Mouse (Mus musculus): ENCODE data around the gene Spaca9. TPM values are rescaled to one million over a fixed set of nuclear protein-coding genes. Genes with fewer than 3 reads are reported as not detected.

The Spaca9 gene
- total RNA-seq (2021), result under 1 TPM in 1 of 2 experiments, not detected in 1; 0.96 TPM
- long read RNA-seq, partial matches to known transcripts, result 3 of 3 reads
- long read RNA-seq, other reads (novel, unspliced or antisense), result 0 of 3 reads

DNA sequence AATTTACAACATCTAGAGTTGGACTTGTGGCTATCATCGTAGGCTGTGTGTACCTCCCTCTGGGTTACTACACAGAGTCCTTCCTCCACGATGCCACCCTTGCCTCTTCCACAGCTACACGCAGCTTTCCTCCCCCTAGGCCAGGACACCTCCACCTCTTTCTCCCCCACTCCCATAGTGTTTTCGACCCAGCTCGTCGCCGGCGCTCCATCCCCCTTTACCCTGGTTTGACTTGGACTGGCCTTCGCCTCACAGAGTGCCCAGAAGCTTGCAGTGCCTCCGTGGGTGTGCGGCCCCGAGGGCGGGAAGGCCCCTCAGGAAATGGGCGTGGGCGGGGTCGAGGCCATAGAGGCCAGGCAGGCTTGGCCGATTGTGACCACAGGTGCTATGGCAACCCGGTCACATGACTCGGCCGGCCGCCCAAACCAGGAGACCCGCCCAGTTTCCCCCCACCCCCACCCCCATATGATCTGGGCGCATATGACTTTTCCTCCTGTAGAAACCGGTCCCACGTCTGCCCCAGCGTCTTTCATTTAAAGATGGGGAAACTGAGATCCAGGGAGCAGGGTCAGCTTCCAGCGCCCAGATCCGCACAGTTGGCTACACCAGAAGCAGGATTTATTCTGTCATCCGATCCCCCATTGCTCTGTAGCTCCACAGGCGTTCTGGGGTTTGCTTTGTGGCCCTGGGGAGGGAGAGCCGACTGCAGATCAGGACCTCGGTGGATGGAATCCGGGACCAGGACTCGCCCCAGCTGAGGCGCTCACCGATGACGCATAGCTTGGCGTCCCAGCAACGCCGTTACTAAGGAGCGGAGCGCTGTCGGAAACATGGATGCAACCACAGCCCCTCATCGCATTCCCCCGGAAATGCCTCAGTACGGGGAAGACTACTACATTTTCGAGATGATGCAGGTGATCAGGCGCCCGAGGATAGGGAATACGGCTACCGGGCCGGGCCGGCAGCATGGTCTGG lies at the start of gene Spaca9, which contains the start of gene Ak8:
TSS of gene Spaca9 (minus strand) at position 367 of the 975 bp plus-strand sequence.
TSS of gene Ak8 (plus strand) at position 804 of the 975 bp plus-strand sequence.
- DNase-seq (ENCODE audit: low spot score in 2 of 2), result peak; percentile 83 to 86

DNA sequence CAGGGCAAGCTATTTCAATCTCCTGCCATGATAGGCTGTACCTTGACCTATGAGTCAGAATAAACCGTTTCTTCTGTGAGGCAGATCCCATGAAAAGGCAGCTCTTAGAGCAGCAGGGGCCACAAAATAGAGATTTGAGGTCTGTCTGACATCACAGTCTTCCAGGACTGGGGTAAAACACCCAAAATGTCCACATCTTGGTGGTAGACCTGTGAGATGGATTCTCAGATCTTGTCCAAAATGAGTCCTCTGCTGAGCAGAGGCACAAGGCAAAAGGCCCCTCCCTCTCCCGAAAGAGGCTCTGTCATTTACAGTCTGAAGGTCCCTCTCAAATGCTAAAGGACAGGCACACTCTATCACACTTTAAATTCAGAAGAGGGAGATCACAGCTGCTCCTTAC lies 48.2 kb upstream of the Spaca9 start:
- no peak for DNase-seq (ENCODE audit: low spot score in 2 of 2)

DNA sequence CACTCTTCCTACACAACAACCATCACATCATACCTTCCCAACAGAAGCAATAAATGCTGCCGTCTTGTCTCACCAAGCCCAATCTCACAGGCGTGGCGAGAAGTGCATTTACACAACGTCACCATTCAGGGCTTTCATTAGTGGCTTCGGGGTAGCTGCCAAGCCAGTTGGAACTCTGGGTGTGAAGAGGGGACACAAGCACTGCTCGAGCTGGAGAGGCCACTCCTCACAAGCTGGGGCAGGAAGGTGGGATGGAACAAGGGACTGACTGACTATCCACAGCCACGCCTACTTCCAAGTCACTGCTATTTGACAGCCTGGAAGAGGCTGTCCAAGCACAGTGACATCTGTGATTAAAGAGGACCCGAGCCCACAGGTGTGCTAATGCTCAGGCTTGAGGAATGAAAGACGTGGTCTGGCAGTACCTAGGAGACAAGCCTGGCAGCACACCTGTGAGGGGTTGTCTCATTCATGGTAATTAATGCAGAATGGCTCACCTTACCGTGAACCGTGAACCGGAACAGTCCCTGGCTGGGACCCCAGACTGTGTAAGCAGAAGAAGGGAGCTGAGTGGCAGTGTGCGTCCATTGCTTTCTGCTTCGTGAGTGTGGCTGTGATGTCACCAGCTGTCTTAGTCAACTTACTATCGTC lies 47.3 kb upstream of the Spaca9 start:
- no peak for DNase-seq (ENCODE audit: low spot score in 2 of 2)

DNA sequence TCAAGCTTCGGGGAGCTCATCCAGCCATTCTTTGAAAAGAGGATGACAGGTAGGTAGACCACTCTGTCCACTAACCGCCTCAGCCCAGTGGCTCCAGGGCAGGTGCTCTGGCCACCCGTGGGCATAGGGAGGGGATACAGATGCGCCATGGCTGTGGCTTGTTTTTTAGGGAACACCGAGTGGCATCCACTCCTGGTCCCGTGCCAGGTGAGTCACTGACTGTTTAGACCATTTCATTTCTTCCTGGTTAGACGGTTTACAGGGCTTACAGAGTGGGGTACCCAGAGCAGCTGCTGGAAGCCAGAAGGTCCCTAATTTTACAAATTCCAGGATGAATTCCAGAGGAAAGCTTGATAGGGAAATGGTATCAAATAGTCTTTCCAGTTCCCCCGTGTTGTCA lies 43.2 kb upstream of the Spaca9 start:
- DNase-seq (ENCODE audit: low spot score in 2 of 2), result no peak

DNA sequence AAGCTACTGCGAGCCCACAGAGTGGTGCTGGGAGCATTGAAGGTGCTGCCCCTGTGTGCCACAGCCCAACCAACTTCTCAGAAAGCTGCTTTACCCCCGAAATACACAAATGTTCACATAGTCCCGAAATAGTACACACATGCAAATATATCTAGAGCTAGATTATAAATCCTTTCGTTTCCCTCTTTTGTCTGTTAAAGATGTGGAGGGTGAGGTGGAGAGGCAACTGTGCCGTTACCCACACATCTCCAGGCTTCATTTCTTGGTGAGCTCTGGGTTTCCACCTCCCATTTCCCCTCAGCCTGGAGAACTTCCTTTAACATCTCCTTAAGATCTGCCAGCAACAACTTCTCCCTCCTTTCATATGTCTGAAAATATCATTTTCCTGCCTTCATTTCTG lies 40.6 kb upstream of the Spaca9 start:
- no peak for DNase-seq (ENCODE audit: low spot score in 2 of 2)

DNA sequence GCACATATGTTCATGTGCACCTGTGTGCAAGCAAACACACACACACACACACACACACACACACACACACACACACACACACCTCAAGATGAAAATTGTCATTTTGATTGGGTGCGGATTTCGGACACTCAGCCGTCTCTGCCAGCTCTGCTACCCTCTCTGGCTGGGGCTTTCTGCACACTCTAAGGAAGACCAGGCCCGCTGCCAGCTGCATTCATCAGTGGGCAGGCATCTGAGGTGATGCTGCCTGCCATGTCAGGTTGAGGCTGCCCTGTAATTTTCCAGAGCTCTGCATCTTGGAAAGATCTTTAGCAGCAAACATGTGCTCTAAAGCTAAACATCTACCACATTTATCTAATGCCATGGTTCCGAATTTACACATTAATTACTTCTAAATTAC lies 37.6 kb upstream of the Spaca9 start:
- peak in 1 of 2 experiments; percentile 38 for DNase-seq (ENCODE audit: low spot score in 2 of 2)

DNA sequence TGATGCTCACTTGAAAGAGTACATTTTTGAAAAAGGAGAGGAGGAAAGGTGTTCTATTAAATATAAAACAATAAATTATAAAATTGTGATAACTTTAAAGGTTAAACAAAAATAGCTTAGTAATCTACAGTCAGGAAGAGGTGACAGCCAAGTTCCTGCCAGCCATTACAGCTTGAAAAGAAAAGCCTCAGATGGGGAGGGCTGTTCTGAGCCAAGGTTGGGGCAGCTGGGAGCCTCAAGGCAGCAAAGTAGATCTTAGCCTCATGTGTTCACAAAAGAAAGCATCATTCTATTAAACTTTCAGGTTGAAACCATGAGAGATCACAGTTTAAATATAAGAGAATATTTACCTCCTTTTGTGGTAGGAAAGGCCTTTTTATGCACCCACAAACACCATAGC lies 31.1 kb upstream of the Spaca9 start:
- no peak for DNase-seq (ENCODE audit: low spot score in 2 of 2)

DNA sequence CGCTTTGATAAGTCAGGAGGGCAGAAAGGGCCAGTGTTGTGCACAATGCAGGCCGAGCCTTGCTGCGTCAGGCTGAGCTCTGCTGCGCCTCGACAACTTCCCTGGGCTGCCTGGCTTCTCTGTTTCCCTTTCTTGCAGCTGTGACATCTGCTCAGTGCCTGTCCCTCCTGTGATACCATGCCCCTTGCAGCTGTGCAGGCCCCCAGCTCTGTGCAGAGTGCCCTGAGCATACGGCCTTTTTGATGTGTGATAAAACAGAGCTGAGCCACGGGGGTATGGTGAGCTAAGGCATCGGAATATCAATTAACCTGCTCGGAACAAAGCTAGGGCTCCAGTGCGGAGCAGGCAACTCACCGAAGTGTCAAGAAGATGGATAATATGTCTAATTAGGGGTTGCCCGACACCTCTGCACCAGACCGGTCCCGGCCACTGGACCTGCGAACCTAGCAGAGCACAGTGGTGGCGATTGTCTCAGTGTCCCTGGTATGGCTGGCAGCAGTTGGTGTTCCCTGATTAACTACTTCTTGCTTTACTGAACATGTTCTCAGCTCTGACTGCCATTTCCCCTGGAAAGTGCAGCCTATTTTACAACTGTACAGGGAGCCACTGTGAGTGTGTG lies 28.4 kb upstream of the Spaca9 start:
- DNase-seq (ENCODE audit: low spot score in 2 of 2), result no peak

DNA sequence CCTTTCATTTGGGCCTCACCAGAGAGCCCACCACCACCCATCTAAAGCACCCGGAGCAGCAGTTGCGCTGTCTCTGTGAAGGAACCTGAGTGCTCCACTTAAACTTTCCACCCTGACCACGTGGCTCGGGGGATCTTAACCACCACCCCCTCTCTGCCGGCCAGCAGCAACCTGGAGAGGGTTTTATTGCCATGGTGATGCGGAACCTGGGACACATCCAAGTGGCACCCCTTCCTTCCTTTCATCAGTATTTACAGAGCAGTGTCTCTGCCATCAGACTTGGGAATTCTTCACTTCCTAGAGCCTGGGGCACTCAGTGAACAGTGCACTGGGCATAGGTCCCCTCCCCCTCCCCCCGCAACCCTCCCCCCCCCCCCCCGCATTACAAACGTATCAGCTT lies 24.4 kb upstream of the Spaca9 start:
- DNase-seq (ENCODE audit: low spot score in 2 of 2), result no peak

DNA sequence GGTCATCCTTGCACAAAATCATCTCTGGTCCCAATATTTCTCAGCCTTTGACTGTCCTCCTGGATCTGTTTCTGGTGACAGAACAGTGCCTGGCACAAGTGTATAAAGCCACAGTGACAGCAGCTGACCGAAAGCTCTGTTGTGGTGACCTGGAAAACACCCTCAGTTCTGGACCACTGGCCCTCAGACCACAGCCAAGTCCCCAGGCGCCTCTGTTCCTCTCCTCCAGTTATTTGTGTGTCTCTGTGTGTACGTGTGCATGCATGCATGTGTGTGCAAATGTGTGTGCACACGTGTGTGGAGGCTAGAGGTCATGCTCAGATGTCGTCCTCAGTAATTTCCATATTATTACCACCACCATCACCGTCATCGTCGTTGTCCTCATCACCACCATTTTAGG lies 22.9 kb upstream of the Spaca9 start:
- no peak for DNase-seq (ENCODE audit: low spot score in 2 of 2)

DNA sequence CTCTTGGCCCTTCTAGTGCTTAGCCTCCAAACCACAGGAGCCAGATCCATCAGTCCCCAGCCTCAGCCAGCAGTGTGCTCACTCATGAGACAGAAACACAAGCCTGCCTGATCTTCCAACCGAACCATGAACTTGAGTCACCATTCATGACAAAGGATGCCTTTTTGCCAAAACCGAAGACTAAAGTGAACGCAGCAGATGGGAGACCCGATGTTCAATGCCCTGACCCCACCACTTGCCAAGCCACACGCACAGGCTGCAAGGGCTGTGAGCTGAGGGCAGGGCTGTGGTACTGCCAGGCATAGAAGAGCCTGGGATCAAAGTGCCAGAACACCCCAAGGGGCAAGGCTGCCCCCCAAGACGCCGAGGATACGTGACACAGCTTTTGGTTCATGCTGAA lies 13.5 kb upstream of the Spaca9 start:
- no peak for DNase-seq (ENCODE audit: low spot score in 2 of 2)

DNA sequence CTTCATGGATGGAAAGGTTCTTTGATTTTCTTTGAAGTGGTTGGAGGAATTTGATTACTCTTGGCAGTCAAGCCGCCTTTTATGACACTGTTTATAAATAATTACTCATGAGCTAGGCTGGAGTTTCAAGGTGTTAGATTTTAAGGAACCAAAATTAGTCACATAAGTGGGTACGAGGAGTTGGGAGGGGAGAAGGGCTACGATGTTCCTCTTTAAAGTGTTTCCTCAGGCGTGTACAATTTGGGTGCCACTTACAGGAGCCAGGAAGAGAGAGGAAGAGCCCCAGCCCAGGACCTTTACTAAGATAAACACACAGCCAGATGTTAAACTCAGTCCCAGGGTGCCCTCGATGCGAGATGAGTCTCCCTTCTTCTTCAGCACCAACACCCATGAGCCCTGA lies 7.3 kb upstream of the Spaca9 start:
- DNase-seq (ENCODE audit: low spot score in 2 of 2), result no peak

DNA sequence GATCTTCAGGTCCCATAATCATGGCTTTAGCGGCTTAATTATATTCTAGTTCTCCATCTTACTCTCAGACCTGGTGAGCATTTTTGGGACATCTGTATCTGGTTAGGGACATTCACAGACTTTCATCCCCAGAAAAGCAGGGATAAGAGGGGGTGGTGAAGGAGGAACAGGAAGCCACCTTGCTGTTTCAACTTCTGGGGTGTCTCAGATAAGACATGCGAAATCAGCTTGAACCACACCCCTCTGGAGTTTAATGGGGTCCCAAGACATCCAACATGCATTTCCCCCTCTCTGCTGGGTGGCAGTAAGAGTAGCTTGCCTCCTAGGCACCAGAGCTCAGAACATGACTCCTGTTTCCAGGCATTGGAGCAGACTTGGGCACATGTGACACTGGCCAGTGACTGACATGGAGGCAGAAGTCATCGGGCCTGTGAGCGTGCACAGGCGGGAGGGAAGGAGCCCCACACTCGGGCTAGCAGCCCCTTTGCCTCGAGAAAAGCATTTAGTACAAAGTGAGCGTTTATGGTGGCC lies 6.6 kb upstream of the Spaca9 start:
- no peak for DNase-seq (ENCODE audit: low spot score in 2 of 2)

DNA sequence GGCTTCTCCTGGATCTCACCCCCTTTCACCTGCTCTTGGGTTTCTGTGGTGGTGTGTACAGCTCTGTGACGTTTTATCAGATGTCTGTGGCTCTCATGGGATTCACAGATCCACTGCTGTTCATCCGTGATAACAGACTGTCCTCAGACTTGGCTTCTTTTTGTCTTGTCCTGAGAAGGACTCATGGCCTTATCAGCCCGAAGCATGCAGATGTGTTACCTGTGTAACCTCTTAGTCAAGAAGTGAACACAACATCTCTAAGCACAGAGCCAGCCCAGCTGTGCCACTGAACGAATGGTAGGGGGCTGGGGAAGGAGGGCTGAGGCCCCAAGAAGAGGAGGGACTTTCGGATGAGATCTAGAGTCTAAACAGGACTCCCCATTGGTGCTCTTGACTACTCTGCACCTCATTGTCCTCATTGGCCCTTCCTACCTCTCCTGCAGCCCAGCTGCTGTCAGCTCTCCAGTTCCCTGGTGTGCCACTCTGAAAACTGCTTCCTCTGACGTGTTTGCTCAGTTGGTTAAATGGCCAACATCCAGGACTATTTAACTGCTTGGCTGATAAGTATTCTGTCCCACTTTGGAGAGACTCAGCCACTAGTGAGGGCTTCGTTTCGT lies 2.2 kb upstream of the Spaca9 start:
- no peak for DNase-seq (ENCODE audit: low spot score in 2 of 2)

DNA sequence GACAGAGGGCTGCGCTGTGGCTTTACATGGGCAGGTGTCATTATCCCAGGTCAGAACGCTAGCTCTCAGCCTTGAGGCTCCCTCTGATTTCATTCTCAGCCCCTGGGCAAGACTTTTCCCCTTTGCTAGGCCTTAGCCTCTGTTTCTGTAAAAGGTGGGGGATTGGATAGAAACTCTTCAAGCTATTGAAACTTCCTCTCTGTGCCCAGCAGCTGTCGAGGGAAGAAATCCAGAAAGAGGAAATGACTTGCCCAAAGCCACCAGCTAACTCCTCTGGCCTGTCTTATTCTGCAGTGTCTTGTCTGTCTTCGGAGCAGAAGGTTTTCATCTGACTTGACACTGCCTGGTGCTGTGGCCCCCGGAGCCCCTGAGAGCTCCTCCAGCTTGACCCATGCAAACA lies 961 bp downstream of the Spaca9 start:
- no peak for DNase-seq (ENCODE audit: low spot score in 2 of 2)

DNA sequence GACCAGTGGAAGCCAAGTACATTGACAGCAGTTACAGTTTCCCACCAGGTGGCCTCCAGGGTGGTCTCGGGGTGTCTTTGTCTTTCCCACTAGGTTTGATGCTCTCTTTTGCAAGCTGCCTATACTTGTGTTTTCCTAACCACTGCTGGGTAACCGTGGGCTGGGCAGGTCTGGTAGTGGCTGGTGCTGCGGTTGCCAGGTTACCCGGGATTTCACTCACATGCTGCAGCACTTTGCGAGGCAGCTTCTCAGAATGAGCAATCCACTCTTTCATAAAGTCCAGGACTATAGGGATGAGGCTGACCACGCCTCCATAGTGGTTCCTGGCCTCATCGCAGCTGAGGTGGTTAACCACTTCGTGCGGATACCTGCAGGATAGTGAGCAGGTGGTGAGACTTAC lies 6.8 kb downstream of the Spaca9 start:
- no peak for DNase-seq (ENCODE audit: low spot score in 2 of 2)

DNA sequence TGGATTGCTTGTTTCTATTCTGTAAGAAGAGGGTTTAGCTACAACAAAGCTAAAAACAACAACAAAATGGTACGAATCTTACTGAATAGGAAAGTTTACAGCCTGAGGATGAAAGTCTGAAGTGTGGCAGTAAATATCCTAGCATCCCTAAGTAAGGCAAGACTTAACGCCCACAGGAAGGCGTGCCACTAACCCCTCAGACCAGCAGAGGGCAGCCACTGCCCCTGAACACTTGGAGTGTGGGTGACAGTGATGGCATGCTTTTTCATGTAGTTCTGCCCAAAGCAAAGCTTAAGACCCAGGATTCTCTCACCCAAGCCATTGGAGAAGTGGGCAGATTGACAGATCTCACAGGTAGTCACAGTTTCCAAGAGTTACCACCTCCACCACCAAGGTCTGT lies 11.1 kb downstream of the Spaca9 start:
- DNase-seq (ENCODE audit: low spot score in 2 of 2), result peak; percentile 42 to 46

DNA sequence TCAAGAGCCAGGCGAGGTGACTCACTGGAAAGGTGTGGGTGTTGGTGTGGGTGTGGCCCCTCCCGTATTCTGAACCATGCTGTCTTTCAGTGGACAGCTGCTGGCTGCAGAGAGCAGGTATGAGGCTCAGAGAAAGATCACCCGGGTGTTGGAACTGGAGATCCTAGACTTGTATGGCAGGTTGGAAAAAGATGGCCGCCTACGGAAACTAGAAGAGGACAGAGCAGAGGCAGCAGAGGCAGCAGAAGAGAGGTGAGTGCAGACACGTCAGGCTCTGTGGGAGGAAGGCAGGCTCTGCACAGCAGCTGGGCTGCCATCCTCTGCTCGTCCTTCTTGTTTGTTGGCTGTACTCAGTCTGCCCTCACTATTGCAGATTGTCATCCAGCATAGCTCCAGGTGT lies 13.6 kb downstream of the Spaca9 start:
- DNase-seq (ENCODE audit: low spot score in 2 of 2), result no peak

DNA sequence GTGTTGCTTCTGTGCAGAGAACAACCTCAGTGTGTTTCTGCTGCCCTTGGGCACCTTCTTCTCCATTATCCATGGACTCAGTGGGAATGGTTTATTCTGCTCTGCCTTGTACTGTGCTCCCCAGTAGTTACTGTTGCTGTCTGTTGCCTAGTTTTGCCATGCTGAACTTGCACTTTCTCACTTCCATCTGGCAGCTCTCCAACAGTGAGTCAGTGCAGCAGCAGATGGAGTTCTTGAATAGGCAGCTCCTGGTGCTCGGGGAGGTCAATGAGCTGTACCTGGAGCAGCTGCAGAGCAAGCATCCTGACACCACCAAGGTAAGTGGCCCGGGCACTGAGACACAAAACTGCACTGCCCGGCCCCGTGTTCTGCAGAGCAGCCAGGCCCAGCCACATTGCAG lies 17.8 kb downstream of the Spaca9 start:
- DNase-seq (ENCODE audit: low spot score in 2 of 2), result no peak

DNA sequence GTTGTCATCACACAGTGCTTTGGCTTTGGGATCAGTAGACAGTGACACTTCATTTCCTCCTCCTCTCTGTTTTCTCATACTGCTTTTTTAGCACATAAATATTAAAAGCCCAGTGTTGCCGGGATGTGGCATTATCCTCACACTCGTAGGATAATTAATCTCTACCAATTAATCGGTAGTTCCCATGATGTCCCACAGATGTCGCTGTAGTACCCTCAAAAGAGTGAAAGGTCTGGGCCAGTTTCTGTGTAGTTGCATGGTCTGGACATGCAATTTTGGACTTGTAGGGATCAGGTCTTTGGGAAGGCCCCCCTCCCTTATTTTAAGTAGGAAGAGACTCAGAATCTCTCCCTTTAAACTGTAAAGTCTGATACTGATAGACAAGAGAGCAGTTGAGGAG lies 18.8 kb downstream of the Spaca9 start:
- DNase-seq (ENCODE audit: low spot score in 2 of 2), result peak; percentile 50 to 59

DNA sequence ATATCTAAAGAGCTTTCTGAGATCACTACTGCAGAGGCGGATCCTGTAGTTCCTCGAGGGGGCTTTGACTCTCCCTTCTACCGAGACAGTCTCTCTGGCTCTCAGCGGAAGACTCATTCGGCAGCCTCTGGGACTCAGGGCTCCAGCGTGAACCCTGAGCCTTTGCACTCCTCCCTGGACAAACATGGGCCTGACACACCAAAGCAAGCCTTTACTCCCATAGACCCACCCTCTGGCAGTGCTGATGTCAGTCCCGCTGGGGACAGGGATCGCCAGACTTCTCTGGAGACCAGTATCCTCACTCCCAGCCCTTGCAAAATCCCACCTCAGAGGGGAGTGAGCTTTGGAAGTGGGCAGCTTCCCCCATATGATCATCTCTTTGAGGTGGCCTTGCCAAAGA lies 23.5 kb downstream of the Spaca9 start:
- no peak for DNase-seq (ENCODE audit: low spot score in 2 of 2)
